Mouse (Mus musculus): ENCODE measurements around the gene Glt6d1.
A peak's percentile ranks its signal among the peaks of the same experiment; 100 is the strongest.

The Glt6d1 gene

GRCm38 (mm10) chr2:25789092-25789491 lies 26.6 kb downstream of the Glt6d1 start:
- no peak for DNase-seq

DNA sequence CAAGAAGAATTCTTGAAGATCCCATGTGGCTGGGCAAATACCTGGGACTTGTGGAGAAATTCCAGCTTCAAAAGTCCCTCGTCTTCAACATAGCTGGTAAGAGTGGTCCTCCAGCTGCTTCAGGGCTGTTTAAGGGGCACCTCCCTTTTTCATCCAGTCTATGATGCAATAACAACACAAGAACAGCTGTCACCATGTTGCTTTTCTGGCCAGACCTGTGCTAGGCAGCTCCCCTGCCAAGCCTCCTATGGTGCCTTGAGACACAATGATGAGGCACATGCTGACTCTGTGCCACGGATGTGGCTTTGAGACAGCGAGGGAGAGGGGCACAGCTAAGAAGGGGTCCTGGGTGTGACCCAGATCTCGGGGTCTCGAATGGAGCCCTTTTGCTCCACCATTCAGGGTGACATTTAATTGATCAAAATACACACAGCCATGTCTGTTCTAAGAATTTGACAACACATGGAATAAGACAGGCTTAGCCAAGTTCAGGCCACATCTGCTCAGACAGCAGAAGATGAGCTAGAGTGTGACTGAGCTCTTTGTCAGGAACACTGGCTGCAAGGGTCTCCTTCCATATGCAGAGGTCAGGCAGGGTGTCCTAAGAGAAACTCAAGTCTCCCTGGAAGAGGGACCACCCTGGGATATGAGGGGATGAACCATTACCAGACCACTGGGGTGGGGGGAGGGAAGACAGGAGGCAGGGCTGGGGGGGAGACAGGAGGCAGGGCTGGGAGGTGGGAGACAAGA lies 29.9 kb downstream of the Glt6d1 start:
- DNase-seq, result no peak

- no peak for DNase-seq
Measured at GRCm38 (mm10) chr2:25781957-25782356, 33.7 kb downstream of the Glt6d1 start, which contains the start of gene Gm13539. Gene Gm13539 (plus strand): TSS chr2:25782257.

- DNase-seq, result no peak
Measured at GRCm38 (mm10) chr2:25780921-25781320, 34.7 kb downstream of the Glt6d1 start.

- DNase-seq, result no peak
Measured at GRCm38 (mm10) chr2:25779076-25779475, 36.6 kb downstream of the Glt6d1 start.

- DNase-seq, result no peak
Measured at GRCm38 (mm10) chr2:25776717-25777116, 38.9 kb downstream of the Glt6d1 start, which contains the start of gene Lcn11. Gene Lcn11 (plus strand): TSS chr2:25777017.

DNA sequence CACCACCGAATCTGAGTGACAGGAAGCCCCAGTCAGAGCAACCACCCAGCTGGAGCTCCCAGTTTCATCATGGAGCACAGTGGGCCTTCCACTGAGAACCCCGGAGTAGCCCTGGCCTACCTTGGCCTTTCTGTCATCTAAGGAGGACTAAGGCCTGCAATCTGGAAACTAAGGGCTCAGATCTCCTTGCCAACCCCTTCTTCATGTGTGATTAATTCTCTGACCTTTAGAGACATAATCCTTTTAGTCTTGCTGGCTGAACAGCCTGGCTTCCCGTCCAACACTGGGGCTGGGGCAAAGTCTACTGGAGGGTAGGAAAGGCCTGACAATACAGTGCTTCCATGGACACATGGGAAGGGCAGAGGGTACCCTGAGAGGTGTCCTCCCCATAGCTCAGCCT lies 39.7 kb downstream of the Glt6d1 start:
- no peak for DNase-seq

DNA sequence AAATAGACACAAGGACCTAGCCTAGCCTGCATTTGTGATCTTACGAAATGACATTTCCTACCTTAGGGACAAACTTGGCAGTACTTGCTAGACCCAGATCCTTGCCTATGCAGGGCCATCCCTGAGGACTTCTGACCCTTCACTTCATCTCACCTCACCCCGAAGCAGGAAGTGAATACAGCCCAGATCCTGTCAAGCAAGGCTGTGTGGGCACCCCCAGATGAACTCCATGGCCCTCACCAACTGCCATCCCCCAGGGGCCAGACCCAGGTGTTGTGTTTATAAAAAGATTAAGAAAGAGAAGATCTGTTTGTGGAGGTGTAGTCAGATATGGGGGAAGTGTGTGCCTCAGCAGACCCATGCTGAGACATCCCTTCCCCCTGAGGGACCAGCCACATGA lies 41.0 kb downstream of the Glt6d1 start:
- no peak for DNase-seq

- DNase-seq, result peak; percentile 10
Measured at GRCm38 (mm10) chr2:25773507-25773906, 42.1 kb downstream of the Glt6d1 start.

GRCm38 (mm10) chr2:25767764-25768163 lies 47.9 kb downstream of the Glt6d1 start:
- no peak for DNase-seq

GRCm38 (mm10) chr2:25765269-25765668 lies 50.4 kb downstream of the Glt6d1 start, which contains the start of gene Lcn3:
Gene Lcn3 (plus strand): TSS chr2:25765569.
- no peak for DNase-seq

DNA sequence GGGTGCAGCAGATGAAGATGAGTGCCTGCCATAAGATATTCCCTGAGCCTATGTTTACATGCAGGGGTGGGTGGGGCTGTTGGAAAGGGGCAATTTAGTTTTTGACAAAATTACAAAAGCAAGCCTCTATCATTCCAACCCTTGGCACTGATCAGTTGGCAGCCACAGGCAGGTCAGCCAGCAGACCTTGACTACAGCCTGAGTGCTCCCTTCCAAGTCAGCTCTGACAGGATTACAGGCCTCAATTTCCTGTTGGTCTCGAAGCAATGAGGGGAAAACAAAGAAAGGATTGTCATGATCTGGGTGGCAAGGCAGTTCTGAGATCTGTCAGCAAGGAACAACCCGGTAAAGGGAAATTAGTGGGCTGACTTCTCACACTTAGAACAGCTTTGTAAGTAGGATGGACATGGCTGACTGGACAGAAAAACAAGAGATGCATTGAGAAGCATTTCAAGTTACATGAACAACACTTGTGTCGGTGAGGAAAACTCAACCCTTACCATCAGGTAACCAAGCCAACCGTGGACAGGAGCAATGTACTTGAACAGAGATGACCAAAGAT lies 57.5 kb downstream of the Glt6d1 start:
- no peak for DNase-seq

DNA sequence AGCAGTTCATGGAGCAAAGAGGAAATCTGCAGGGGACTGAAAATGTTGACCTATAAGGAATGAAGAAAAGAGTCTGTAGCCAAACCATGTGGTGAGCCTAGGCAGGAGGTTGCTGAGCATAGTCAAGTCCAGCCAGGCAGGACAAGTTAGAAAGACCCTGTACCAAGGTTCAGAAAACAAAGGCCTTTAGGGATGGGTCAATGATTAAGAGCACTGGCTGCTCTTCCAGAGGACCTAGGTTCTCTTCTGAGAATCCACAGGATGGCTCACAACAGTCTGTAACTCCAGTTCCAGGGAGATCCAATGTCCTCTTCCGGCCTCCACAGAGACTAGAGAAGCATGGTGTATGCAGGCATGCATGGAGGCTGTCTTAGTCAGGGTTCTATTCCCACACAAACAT lies 61.4 kb downstream of the Glt6d1 start:
- no peak for DNase-seq

Measured in kidney, postnatal 10 days (tissue).